In the genomic region with DNA sequence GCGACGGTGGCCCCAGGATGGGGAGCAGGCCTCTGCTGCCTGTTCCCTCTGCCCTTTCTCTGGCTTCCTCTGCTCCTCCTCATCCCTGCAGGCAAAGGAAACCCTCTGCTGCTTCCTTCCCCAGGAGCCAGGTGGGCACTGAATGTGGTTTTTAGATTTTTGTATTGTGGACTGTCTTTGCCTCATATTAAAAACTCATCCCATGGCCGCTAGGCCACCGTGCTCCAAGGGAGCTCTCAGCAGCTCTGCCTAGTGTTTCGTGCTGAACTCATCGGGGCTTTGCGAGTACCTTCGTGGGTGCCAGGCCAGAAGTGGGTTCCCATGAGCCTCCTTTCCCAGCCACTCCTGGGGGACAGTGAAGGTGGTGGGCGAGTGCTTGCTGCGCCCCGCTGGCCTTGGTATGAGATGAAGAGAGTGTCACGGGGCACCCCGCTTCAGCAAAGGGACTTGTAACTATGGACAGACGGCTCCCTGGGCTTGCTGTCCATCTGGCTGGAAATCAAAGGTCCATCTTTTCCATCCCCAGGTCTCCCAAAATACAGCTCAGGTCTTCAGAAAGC, we compare ENCODE assay signal across 11 mouse cellular contexts. TPM values are rescaled to one million over a fixed set of nuclear protein-coding genes. Genes with fewer than 3 reads are reported as not detected.
DNase-seq lines count a peak whose midpoint lies in the region; ATAC-seq and TF ChIP-seq lines count a peak whose summit lies in the region.
"Had no signal": no experiment of that assay in that cellular context is flagged by ENCODE, and none has a peak within 500 bp of the region (broad histone marks: within the 10 kb centered on the region; RNA-seq: fewer than 3 reads in every experiment).

No protein-coding gene starts in this region.

- no peaks in the 10 kb centered on the region for H3K27me3 ChIP-seq in heart, embryonic 16.5 days (ENCODE audit: control insufficient read depth, insufficient read depth, low read length)
- H3K27me3 ChIP-seq in cerebellum, adult 2 months (ENCODE audit: control insufficient read depth, insufficient read depth, low read length), result no peaks in the 10 kb centered on the region
- H3K27me3 ChIP-seq in embryonic facial prominence, embryonic 11.5 days (ENCODE audit: control insufficient read depth, insufficient read depth, low read length), result no peaks in the 10 kb centered on the region; the same call in 1 of the 2 replicates
- no peaks in the 10 kb centered on the region for H3K27me3 ChIP-seq in limb, embryonic 14.5 days (ENCODE audit: control insufficient read depth, insufficient read depth, low read length)
- H3K27me3 ChIP-seq: intestine, embryonic 15.5 days; liver, embryonic 15.5 days had no signal

- DNase-seq in heart, adult 9 months (ENCODE audit: low spot score in 2 of 2), result no peak
- peak; percentile 49 to 62 for DNase-seq in cerebellum, adult 2 months
- no peak for DNase-seq in embryonic facial prominence, embryonic 11.5 days (ENCODE audit: low spot score)
- no peak for DNase-seq in limb, embryonic 14.5 days (ENCODE audit: low spot score)
- no peak for DNase-seq in right cerebral cortex, postnatal 14 days
- no peak for DNase-seq in urinary bladder, postnatal 4 days (ENCODE audit: low spot score in 2 of 2)
- DNase-seq: thymus, adult 18-20 months had no signal

- no peak for TF ChIP-seq POLR2A in cerebellum, adult 2 months (IDR thresholded peaks at IDR 0.05; ENCODE audit: borderline replicate concordance, insufficient read depth, low read length)
- no peak for TF ChIP-seq POLR2A in limb, embryonic 14.5 days (IDR thresholded peaks at IDR 0.05; ENCODE audit: borderline replicate concordance, extremely low read depth, insufficient read depth, insufficient read length)

- peaks cover 49% of the 10 kb centered on the region for H3K36me3 ChIP-seq in heart, embryonic 16.5 days (ENCODE audit: control insufficient read depth, insufficient read depth)
- H3K36me3 ChIP-seq in embryonic facial prominence, embryonic 11.5 days (replicated peaks; ENCODE audit: control insufficient read depth, insufficient read depth, low read depth, low read length), result peaks cover 26% of the 10 kb centered on the region
- H3K36me3 ChIP-seq in limb, embryonic 14.5 days (ENCODE audit: control insufficient read depth, insufficient read depth, low read length), result peaks cover 64% of the 10 kb centered on the region

- TF ChIP-seq CTCF in cerebellum, adult 2 months (IDR thresholded peaks at IDR 0.05; ENCODE audit: borderline replicate concordance, insufficient read depth, low read depth, low read length), result no peak

- H3K27ac ChIP-seq in heart, embryonic 16.5 days (ENCODE audit: low read length), result peak overlapping the region; percentile 96; the same call in 1 of the 2 replicates
- H3K27ac ChIP-seq in cerebellum, adult 2 months (ENCODE audit: insufficient read depth, low read length), result peak overlapping the region; percentile 65
- 0 out of 2 replicates have a peak overlapping the region, but pooled peaks have one; percentile 90 for H3K27ac ChIP-seq in embryonic facial prominence, embryonic 11.5 days (replicated peaks; ENCODE audit: low read depth, low read length)
- peak overlapping the region; percentile 95 for H3K27ac ChIP-seq in limb, embryonic 14.5 days (replicated peaks; ENCODE audit: low read depth, low read length)
- H3K27ac ChIP-seq: liver, embryonic 15.5 days had no signal

- WGBS in heart, embryonic 16.5 days, result 89% methylated on average over 14 of the region's 14 CpGs
- WGBS in cerebellum, adult 2 months, result 31% methylated on average over 14 of the region's 14 CpGs
- WGBS in embryonic facial prominence, embryonic 11.5 days, result 91% methylated on average over 14 of the region's 14 CpGs
- 88% methylated on average over 14 of the region's 14 CpGs for WGBS in limb, embryonic 14.5 days

- H3K9me3 ChIP-seq in heart, embryonic 16.5 days (replicated peaks; ENCODE audit: control insufficient read depth, low read length), result peaks cover 2% of the 10 kb centered on the region; the same call in 1 of the 2 replicates
- H3K9me3 ChIP-seq in embryonic facial prominence, embryonic 11.5 days (replicated peaks; ENCODE audit: control insufficient read depth, low read length), result no peaks in the 10 kb centered on the region
- H3K9me3 ChIP-seq in limb, embryonic 14.5 days (ENCODE audit: control insufficient read depth, low read length), result no peaks in the 10 kb centered on the region
- H3K9me3 ChIP-seq: intestine, embryonic 15.5 days; liver, embryonic 15.5 days had no signal

- no peak overlapping the region for H3K4me2 ChIP-seq in heart, embryonic 16.5 days (ENCODE audit: low read depth, low read length)
- no peak overlapping the region for H3K4me2 ChIP-seq in embryonic facial prominence, embryonic 11.5 days (ENCODE audit: low read depth, low read length)
- H3K4me2 ChIP-seq in limb, embryonic 14.5 days (replicated peaks; ENCODE audit: low read depth, low read length, severe bottlenecking), result no peak overlapping the region
- H3K4me2 ChIP-seq: intestine, embryonic 15.5 days; liver, embryonic 15.5 days had no signal

- no peak overlapping the region for H3K4me3 ChIP-seq in heart, embryonic 16.5 days (ENCODE audit: low read length)
- peak overlapping the region; percentile 15 for H3K4me3 ChIP-seq in cerebellum, adult 2 months (replicated peaks; ENCODE audit: insufficient read depth, low read depth, low read length)
- H3K4me3 ChIP-seq in embryonic facial prominence, embryonic 11.5 days (ENCODE audit: low read depth, low read length), result no peak overlapping the region
- H3K4me3 ChIP-seq in limb, embryonic 14.5 days (replicated peaks; ENCODE audit: low read length), result no peak overlapping the region
- H3K4me3 ChIP-seq: intestine, embryonic 15.5 days; liver, embryonic 15.5 days; myocyte had no signal

- peaks cover 14% of the 10 kb centered on the region for H3K4me1 ChIP-seq in heart, embryonic 16.5 days (ENCODE audit: control insufficient read depth, insufficient read depth, low read length)
- peaks cover 58% of the 10 kb centered on the region for H3K4me1 ChIP-seq in cerebellum, adult 2 months (ENCODE audit: control insufficient read depth, insufficient read depth, low read length)
- peaks cover 15% of the 10 kb centered on the region for H3K4me1 ChIP-seq in embryonic facial prominence, embryonic 11.5 days (ENCODE audit: control insufficient read depth, insufficient read depth, low read length)
- peaks cover 38% of the 10 kb centered on the region for H3K4me1 ChIP-seq in limb, embryonic 14.5 days (ENCODE audit: control insufficient read depth, insufficient read depth, low read length)

- no peak overlapping the region; the same call in 1 of the 2 replicates for H3K9ac ChIP-seq in heart, embryonic 16.5 days (ENCODE audit: low read length)
- peak overlapping the region; percentile 18; the same call in 1 of the 2 replicates for H3K9ac ChIP-seq in embryonic facial prominence, embryonic 11.5 days (replicated peaks; ENCODE audit: low read length)
- H3K9ac ChIP-seq in limb, embryonic 14.5 days (ENCODE audit: low read depth, low read length, severe bottlenecking), result no peak overlapping the region; the same call in none of the 2 replicates
- H3K9ac ChIP-seq: liver, embryonic 15.5 days had no signal

- no peak for ATAC-seq in heart, embryonic 16.5 days (replicated peaks; ENCODE audit: extremely low read depth, insufficient read depth, low FRiP score)
- ATAC-seq in embryonic facial prominence, embryonic 11.5 days (replicated peaks; ENCODE audit: insufficient number of reproducible peaks, low FRiP score, low TSS enrichment, low read depth), result no peak
- no peak for ATAC-seq in limb, embryonic 14.5 days (ENCODE audit: low FRiP score, low read depth)
- ATAC-seq: intestine, embryonic 15.5 days had no signal

RNA-seq across cellular contexts. Expression of a gene that starts 18.1 kb away (rescaled TPM):
- 18.9 and 19.2 TPM in 2 replicates for polyA plus RNA-seq in heart, embryonic 16.5 days (2015; fragmentation: Nextera tagmentation; extraction: Ambion mirVana)
- 19.2 and 19.9 TPM in 2 replicates for polyA plus RNA-seq in cerebellum, adult 2 months (2012; rRNA removed)
- polyA plus RNA-seq in embryonic facial prominence, embryonic 11.5 days (2014; fragmentation: Nextera tagmentation; extraction: Ambion mirVana), result 40.6 and 45.1 TPM in 2 replicates
- polyA plus RNA-seq in limb, embryonic 14.5 days (2012; rRNA removed), result 11.8 and 18.6 TPM in 2 replicates
- polyA plus RNA-seq in limb, embryonic 14.5 days (2014; fragmentation: Nextera tagmentation; extraction: Ambion mirVana), result 26.8 and 27.2 TPM in 2 replicates

RNA-seq across cellular contexts. Expression of a gene that starts 31.2 kb away (rescaled TPM):
- polyA plus RNA-seq in heart, embryonic 16.5 days (2015; fragmentation: Nextera tagmentation; extraction: Ambion mirVana), result 56.3 and 64.5 TPM in 2 replicates
- 63.8 and 68.7 TPM in 2 replicates for polyA plus RNA-seq in cerebellum, adult 2 months (2012; rRNA removed)
- 166 and 179 TPM in 2 replicates for polyA plus RNA-seq in embryonic facial prominence, embryonic 11.5 days (2014; fragmentation: Nextera tagmentation; extraction: Ambion mirVana)
- 444 and 565 TPM in 2 replicates for polyA plus RNA-seq in limb, embryonic 14.5 days (2012; rRNA removed)
- 184 and 198 TPM in 2 replicates for polyA plus RNA-seq in limb, embryonic 14.5 days (2014; fragmentation: Nextera tagmentation; extraction: Ambion mirVana)

RNA-seq across cellular contexts. Expression of a gene that starts 35.6 kb away (rescaled TPM):
- polyA plus RNA-seq in heart, embryonic 16.5 days (2015; fragmentation: Nextera tagmentation; extraction: Ambion mirVana), result 76.4 and 81.7 TPM in 2 replicates
- polyA plus RNA-seq in cerebellum, adult 2 months (2012; rRNA removed), result 80.5 and 83.5 TPM in 2 replicates
- 115 and 118 TPM in 2 replicates for polyA plus RNA-seq in embryonic facial prominence, embryonic 11.5 days (2014; fragmentation: Nextera tagmentation; extraction: Ambion mirVana)
- polyA plus RNA-seq in limb, embryonic 14.5 days (2012; rRNA removed), result 148 and 194 TPM in 2 replicates
- 151 and 153 TPM in 2 replicates for polyA plus RNA-seq in limb, embryonic 14.5 days (2014; fragmentation: Nextera tagmentation; extraction: Ambion mirVana)

RNA-seq across cellular contexts. Expression of a gene that starts 49.1 kb away (rescaled TPM):
- polyA plus RNA-seq in heart, embryonic 16.5 days (2015; fragmentation: Nextera tagmentation; extraction: Ambion mirVana), result 26.7 and 30.9 TPM in 2 replicates
- polyA plus RNA-seq in cerebellum, adult 2 months (2012; rRNA removed), result 9.2 and 9.7 TPM in 2 replicates
- 9.8 and 11.1 TPM in 2 replicates for polyA plus RNA-seq in embryonic facial prominence, embryonic 11.5 days (2014; fragmentation: Nextera tagmentation; extraction: Ambion mirVana)
- 21.7 and 23.7 TPM in 2 replicates for polyA plus RNA-seq in limb, embryonic 14.5 days (2012; rRNA removed)
- 33.6 and 34.7 TPM in 2 replicates for polyA plus RNA-seq in limb, embryonic 14.5 days (2014; fragmentation: Nextera tagmentation; extraction: Ambion mirVana)
- polyA plus RNA-seq: myocyte had no signal

Comparison
In these comparisons a context has a peak if more than half of its experiments do, and no peak if none do; other contexts are left out.
1. DNase-seq: peak in cerebellum, adult 2 months (2 of 2); none in heart, adult 9 months (0 of 2), embryonic facial prominence, embryonic 11.5 days (single experiment), limb, embryonic 14.5 days (single experiment), right cerebral cortex, postnatal 14 days (single experiment) and urinary bladder, postnatal 4 days (0 of 2).
2. Peak in every context shown above with its lines, with median percentiles within 50 percentile points of each other: H3K27ac ChIP-seq.